Mouse (Mus musculus) midbrain, embryonic 12.5 days (tissue): ENCODE data around the gene Vmn1r210. TPM values are rescaled to one million over a fixed set of nuclear protein-coding genes. Genes with fewer than 3 reads are reported as not detected.
"Not testable (repeated sequence)": the region's sequence is repeated elsewhere in the genome, so short reads cannot be mapped to it uniquely, and the experiment has no call there.

Experiments used
- ATAC-seq: fragments of 200-750 bp; cut with Nextera tagmentation; 2 replicates; pipeline ENCODE4 v1.8.0; 2017; ENCODE audit warnings: low read depth, moderate TSS enrichment, moderate library complexity; ENCODE audit not compliant: low FRiP score
- H3K27ac ChIP-seq: fragments of 300-500 bp; sonication (generic); replicated peaks from 2 replicates; pipeline ENCODE4 v1.5.1; 2016; ENCODE audit warnings: mild to moderate bottlenecking
- H3K27me3 ChIP-seq: fragments of 300-500 bp; sonication (generic); 2 replicates; pipeline ENCODE4 v1.6.1; 2016; ENCODE audit warnings: mild to moderate bottlenecking
- H3K36me3 ChIP-seq: fragments of 300-500 bp; sonication (generic); 2 replicates; pipeline ENCODE4 v1.6.1; 2016
- H3K4me1 ChIP-seq: fragments of 300-500 bp; sonication (generic); 2 replicates; pipeline ENCODE4 v1.6.1; 2016
- H3K4me2 ChIP-seq: fragments of 300-500 bp; sonication (generic); replicated peaks from 2 replicates; pipeline ENCODE4 v1.6.1; 2016; ENCODE audit warnings: mild to moderate bottlenecking, moderate library complexity
- H3K4me3 ChIP-seq: fragments of 300-500 bp; sonication (generic); 2 replicates; pipeline ENCODE4 v1.5.1; 2016; ENCODE audit warnings: mild to moderate bottlenecking
- H3K9ac ChIP-seq: fragments of 300-500 bp; sonication (generic); replicated peaks from 2 replicates; pipeline ENCODE4 v1.6.1; 2016; ENCODE audit warnings: mild to moderate bottlenecking, moderate library complexity
- H3K9me3 ChIP-seq: fragments of 300-500 bp; sonication (generic); 2 replicates; pipeline ENCODE4 v1.6.1; 2016; ENCODE audit warnings: mild to moderate bottlenecking
- WGBS: fragments of 180-500 bp; shearing (Covaris S2); methylation state at CpG from one replicate; pipeline ENCODE4 v1.1.7; 2016; 5-methylcytosine and 5-hydroxymethylcytosine counted together
- polyA plus RNA-seq: library from polyadenylated mRNA; unstranded; fragments of >200 nt; fragmentation: Nextera tagmentation; extraction: Ambion mirVana; gene quantifications from 2 replicates; pipeline ENCODE4 v1.2.1, GENCODE M21; 2016

Gene Vmn1r210
- polyA plus RNA-seq: not detected in 2 replicates

- no peaks in the 10 kb centered on the region for H3K27me3 ChIP-seq
- H3K4me2 ChIP-seq: no peak within 1 kb of the TSS
- H3K36me3 ChIP-seq: no peaks in the 10 kb centered on the region
- no peak within 1 kb of the TSS for H3K9ac ChIP-seq
- WGBS: 70% methylated on average over 4 of the region's 4 CpGs
- ATAC-seq: no peak
- H3K4me1 ChIP-seq: no peaks in the 10 kb centered on the region
- H3K9me3 ChIP-seq: no peaks in the 10 kb centered on the region
- no peak within 1 kb of the TSS for H3K27ac ChIP-seq
- H3K4me3 ChIP-seq: no peak within 1 kb of the TSS
Observed at GRCm38 (mm10) chr13:22831248-22831647, at the start of gene Vmn1r210. Gene Vmn1r210, minus strand, starts transcription at chr13:22831348.

- Histone ChIP-seq H3K27me3 (no peaks in the 10 kb centered on the region), H3K9me3 (no peaks in the 10 kb centered on the region), H3K9ac (no peak overlapping the region), H3K4me1 (no peaks in the 10 kb centered on the region), H3K4me3 (no peak overlapping the region), H3K36me3 (no peaks in the 10 kb centered on the region), H3K27ac (no peak overlapping the region), H3K4me2 (no peak overlapping the region)
- no peak for ATAC-seq
- 100% methylated on average over 1 of the region's 1 CpGs for WGBS
Observed at GRCm38 (mm10) chr13:22879257-22879656, 48.1 kb upstream of the Vmn1r210 start.

GRCm38 (mm10) chr13:22857461-22857860 lies 26.3 kb upstream of the Vmn1r210 start, which contains the start of gene Vmn1r211:
Gene Vmn1r211, minus strand, starts transcription at chr13:22857561.
- Histone ChIP-seq H3K27me3 (no peaks in the 10 kb centered on the region), H3K4me3 (no peak within 1 kb of the TSS), H3K27ac (no peak within 1 kb of the TSS), H3K36me3 (no peaks in the 10 kb centered on the region), H3K9me3 (no peaks in the 10 kb centered on the region), H3K4me2 (no peak within 1 kb of the TSS), H3K9ac (no peak within 1 kb of the TSS), H3K4me1 (no peaks in the 10 kb centered on the region)
- WGBS: 79% methylated on average over 1 of the region's 1 CpGs
- ATAC-seq: no peak

DNA sequence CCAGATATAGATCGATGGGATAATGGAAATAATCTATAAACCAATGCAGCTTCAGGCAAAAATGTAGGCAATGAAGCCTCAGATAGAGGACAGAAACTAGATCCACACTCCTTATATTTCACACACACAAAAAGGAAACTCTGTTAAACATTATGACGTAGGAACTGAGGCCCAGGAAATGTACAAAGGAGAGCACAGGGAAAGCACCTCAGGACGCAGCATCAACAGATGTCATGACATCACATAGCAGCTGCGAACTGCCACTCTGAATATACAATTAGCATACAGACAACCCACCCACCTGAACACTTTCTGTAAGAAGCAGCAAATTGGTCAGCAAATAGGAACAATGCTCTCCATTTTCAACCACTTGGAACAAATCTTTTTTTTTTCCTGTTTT lies 23.6 kb upstream of the Vmn1r210 start:
- Histone ChIP-seq H3K27ac (no peak overlapping the region), H3K9me3 (no peaks in the 10 kb centered on the region), H3K4me3 (no peak overlapping the region), H3K4me1 (no peaks in the 10 kb centered on the region), H3K27me3 (no peaks in the 10 kb centered on the region), H3K4me2 (no peak overlapping the region), H3K9ac (no peak overlapping the region), H3K36me3 (no peaks in the 10 kb centered on the region)
- WGBS: 79% methylated on average over 4 of the region's 4 CpGs
- ATAC-seq: no peak

DNA sequence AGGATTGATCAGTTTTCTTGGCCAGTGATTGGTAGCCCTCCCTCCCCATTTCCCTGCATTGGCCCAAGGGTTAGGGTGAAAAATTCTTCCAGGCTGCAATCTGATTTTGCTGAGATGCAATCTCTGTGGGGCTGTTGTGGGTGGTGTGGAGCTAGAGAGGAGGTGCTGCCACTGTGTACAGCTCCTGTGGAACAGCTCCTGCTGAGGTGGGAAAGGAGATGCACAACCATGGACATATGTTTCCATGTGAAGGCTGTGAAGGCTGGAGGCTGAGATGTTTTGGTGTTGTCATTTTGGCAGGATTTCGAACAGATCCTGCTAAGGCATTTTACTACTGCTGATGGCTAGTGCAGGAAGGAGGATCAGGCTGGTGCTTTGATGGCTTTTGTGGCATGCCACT lies 15.7 kb upstream of the Vmn1r210 start:
- Histone ChIP-seq H3K27ac (no peak overlapping the region), H3K4me2 (no peak overlapping the region), H3K4me3 (no peak overlapping the region), H3K4me1 (no peaks in the 10 kb centered on the region), H3K27me3 (no peaks in the 10 kb centered on the region), H3K9ac (no peak overlapping the region), H3K9me3 (no peaks in the 10 kb centered on the region), H3K36me3 (no peaks in the 10 kb centered on the region)
- ATAC-seq: no peak
- 78% methylated on average over 1 of the region's 1 CpGs for WGBS

DNA sequence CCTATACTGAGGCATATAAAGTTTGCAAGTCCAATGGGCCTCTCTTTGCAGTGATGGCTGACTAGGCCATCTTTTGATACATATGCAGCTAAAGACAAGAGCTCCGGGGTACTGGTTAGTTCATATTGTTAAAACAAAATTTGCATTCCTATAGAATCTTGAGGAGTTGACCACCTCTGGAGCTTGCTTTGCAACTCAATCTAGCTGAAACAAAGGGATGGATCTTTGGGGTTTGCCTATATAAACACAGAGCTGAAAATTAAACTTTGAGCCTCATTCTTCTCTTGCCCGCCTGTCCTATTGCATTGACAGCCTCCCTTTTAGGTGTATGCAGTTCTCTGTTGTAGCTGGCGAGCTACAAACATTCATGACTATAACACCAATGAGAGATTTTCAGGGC lies 13.2 kb upstream of the Vmn1r210 start:
- H3K27ac ChIP-seq, H3K9ac ChIP-seq, ATAC-seq, H3K4me2 ChIP-seq, H3K9me3 ChIP-seq, H3K36me3 ChIP-seq, H3K4me3 ChIP-seq, H3K27me3 ChIP-seq, H3K4me1 ChIP-seq: not testable (repeated sequence)
- WGBS: 42% methylated on average over 3 of the region's 3 CpGs

- H3K27ac ChIP-seq, H3K9ac ChIP-seq, ATAC-seq, H3K9me3 ChIP-seq, H3K36me3 ChIP-seq, H3K4me2 ChIP-seq, H3K4me3 ChIP-seq, H3K4me1 ChIP-seq, H3K27me3 ChIP-seq: not testable (repeated sequence)
- 44% methylated on average over 7 of the region's 7 CpGs for WGBS
Observed at GRCm38 (mm10) chr13:22829395-22829794, 1.8 kb downstream of the Vmn1r210 start.

DNA sequence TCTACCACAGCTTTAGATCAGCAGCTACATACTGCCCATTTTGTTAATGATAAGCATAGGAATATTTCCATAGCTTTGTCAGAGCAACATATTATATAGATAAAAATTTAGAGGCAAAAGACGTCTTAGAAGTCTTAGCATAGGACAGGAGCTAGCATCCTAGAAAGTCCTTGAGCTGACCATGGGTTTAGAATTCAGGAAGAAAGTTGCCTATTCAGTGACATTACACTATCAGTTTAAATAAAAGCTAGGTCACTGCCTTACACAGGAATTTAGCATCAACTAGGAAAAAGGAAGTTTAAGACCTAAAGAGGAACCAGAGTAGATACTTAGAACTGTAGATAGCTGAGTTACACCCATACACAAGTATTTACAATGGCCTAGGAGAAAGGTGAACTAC lies 9.5 kb downstream of the Vmn1r210 start:
- H3K4me1 ChIP-seq, H3K4me3 ChIP-seq, H3K9ac ChIP-seq, ATAC-seq, H3K36me3 ChIP-seq, H3K4me2 ChIP-seq, H3K27me3 ChIP-seq, H3K27ac ChIP-seq, H3K9me3 ChIP-seq: not testable (repeated sequence)
- WGBS: 84% methylated on average over 1 of the region's 1 CpGs

GRCm38 (mm10) chr13:22809582-22809981 lies 21.6 kb downstream of the Vmn1r210 start, which contains the start of gene Vmn1r209:
Gene Vmn1r209, minus strand, starts transcription at chr13:22809682.
- not testable (repeated sequence) for H3K36me3 ChIP-seq, H3K4me1 ChIP-seq, H3K9me3 ChIP-seq, ATAC-seq, H3K9ac ChIP-seq, H3K27me3 ChIP-seq, H3K4me2 ChIP-seq, H3K27ac ChIP-seq, H3K4me3 ChIP-seq

DNA sequence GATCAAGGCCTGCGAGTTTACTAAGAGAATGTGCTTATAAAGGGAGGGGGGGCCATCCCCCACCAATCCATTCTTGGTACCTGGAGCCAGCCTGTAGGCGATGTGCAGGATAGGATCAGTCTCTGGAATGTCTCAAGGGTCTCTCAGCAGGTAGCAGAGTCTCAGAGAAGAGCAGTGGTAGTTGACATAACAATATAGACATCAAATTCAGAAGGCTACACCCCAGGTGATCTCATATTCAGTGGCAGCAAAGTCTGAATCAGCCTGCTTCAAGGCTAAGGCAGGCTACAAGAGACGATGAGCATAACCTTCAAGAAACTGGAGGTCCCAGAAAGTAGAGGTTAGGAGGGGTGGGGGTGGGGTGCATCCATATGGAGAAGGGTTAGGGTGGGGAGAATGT lies 43.1 kb downstream of the Vmn1r210 start:
- ATAC-seq, H3K4me1 ChIP-seq, H3K4me2 ChIP-seq, H3K27ac ChIP-seq, H3K4me3 ChIP-seq, H3K36me3 ChIP-seq, H3K9ac ChIP-seq, H3K9me3 ChIP-seq, H3K27me3 ChIP-seq: not testable (repeated sequence)
- WGBS: 78% methylated on average over 3 of the region's 3 CpGs

GRCm38 (mm10) chr13:22784159-22784558 lies 47.0 kb downstream of the Vmn1r210 start:
- H3K36me3 ChIP-seq, H3K4me1 ChIP-seq, H3K9ac ChIP-seq, H3K4me3 ChIP-seq, ATAC-seq, H3K27me3 ChIP-seq, H3K27ac ChIP-seq, H3K4me2 ChIP-seq, H3K9me3 ChIP-seq: not testable (repeated sequence)

GRCm38 (mm10) chr13:22777300-22777699 lies 53.8 kb downstream of the Vmn1r210 start, which contains the start of gene Vmn1r208:
Gene Vmn1r208, minus strand, starts transcription at chr13:22777400.
- not testable (repeated sequence) for H3K27ac ChIP-seq, H3K9me3 ChIP-seq, H3K4me1 ChIP-seq, H3K36me3 ChIP-seq, H3K27me3 ChIP-seq, H3K9ac ChIP-seq, H3K4me2 ChIP-seq, H3K4me3 ChIP-seq, ATAC-seq
- no CpG with 5 or more reads among the region's 7 CpGs for WGBS
